Mouse (Mus musculus) testis, postnatal 14 days (tissue): Measurements from ENCODE around the gene St3gal6.
A peak's percentile ranks its signal among the peaks of the same experiment; 100 is the strongest.

Source experiments
- DNase-seq: peaks from one replicate; pipeline ENCODE4 v3.0.0; 2021; ENCODE audit warnings: low spot score

The St3gal6 gene

GRCm38 (mm10) chr16:58523972-58524850 is at the start of gene St3gal6:
St3gal6 (minus strand) TSS chr16:58524243.
- peak; percentile 21 for DNase-seq

GRCm38 (mm10) chr16:58570694-58571264 is 46.7 kb upstream of the St3gal6 start:
- no peak for DNase-seq

GRCm38 (mm10) chr16:58561196-58561595 is 37.2 kb upstream of the St3gal6 start:
- no peak for DNase-seq

DNA sequence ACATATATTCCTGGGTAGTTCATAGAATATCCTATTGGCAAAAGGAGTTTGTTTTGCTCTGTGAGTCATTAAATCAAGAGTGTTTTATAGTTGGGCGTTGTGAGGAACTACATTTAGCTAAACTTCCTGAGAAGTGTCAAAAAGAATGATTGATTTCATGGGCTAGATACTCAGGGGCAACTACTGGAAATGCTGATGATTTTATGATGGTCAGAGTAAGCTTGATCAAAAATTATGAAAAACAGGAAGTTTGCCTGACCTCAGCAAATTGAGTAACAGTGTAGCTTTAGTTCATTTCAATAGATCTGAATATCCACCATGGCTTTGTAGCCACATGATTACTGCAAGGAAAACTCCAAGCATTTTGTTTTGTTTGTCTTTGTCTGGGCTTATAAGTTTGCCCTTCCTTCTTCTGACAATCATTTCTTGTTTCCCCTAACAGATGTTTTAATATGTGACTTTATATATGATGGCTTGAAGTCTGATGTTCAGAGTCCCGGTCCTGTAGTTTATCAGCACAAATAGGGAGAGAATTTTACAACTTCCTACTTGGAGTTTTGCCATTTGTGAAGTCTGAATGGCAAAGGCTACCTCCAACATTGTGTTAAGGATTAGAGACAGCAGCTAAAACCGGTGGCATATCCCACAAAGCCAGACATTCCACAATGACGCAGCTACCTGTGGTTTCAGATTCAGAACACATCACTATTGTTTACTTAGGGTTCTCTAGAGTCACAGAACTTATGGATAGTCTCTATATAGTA is 32.2 kb upstream of the St3gal6 start:
- DNase-seq, result no peak

GRCm38 (mm10) chr16:58554673-58555072 is 30.6 kb upstream of the St3gal6 start:
- no peak for DNase-seq

- no peak for DNase-seq
Measured at GRCm38 (mm10) chr16:58548042-58548441, 24.0 kb upstream of the St3gal6 start.

DNA sequence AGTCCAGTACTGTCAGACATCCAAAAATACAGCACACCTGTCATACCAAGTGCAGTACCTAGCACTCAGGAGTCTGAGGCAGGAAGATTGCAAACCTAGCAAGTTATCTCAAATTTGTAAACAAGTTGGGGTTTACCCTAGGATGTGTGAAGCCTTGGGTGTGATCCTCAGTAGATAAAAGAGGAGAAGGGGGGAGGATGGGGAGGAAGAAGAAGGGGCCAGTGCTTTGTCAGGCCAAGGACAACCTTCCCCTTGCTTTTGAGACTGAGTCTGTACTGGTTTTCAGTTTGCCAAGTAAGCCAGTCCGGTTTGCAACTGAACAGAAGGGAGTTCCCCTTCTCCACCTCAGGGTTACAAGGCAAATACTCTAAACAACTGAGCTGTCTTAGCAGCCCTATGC is 22.1 kb upstream of the St3gal6 start:
- no peak for DNase-seq

DNA sequence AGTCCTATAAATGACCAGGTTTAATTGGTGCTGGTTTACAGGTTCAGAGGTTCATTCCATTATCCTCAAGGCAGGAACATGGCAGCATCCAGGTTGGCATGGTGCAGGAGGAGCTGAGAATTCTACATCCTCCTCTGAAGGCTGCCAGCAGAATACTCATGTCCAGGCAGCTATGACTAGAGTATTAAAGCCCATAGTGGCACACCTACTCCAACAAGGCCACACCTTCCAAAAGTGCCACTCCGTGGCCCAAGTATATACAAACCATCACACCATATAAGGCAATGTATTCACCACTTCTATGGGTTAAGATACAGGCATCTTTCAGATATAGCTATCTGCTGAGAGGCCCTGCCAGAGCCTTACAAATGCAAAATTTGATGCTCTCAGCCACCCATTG is 15.4 kb upstream of the St3gal6 start:
- no peak for DNase-seq

- DNase-seq, result no peak
Measured at GRCm38 (mm10) chr16:58539011-58539410, 15.0 kb upstream of the St3gal6 start.

DNA sequence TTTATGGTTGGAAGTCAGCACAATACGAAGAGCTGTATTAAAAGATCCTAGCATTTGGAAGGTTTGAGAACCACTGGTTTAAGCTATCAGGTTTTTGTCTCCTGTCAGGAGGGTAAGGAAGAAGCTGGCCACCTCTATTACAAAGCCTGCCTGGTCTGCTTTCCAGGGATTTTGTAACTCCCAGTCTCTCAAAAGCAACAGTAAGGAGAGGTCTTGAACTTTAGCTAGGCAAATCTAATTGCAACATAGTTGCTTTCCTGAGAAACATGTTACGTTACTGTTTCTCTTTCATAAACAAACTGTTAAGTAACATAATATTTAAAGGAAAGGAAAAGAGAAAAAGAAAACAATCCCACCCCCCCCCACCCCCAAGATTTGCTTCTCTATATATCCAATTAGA is 12.0 kb upstream of the St3gal6 start:
- DNase-seq, result no peak

- DNase-seq, result no peak
Measured at GRCm38 (mm10) chr16:58535236-58535635, 11.2 kb upstream of the St3gal6 start.

DNA sequence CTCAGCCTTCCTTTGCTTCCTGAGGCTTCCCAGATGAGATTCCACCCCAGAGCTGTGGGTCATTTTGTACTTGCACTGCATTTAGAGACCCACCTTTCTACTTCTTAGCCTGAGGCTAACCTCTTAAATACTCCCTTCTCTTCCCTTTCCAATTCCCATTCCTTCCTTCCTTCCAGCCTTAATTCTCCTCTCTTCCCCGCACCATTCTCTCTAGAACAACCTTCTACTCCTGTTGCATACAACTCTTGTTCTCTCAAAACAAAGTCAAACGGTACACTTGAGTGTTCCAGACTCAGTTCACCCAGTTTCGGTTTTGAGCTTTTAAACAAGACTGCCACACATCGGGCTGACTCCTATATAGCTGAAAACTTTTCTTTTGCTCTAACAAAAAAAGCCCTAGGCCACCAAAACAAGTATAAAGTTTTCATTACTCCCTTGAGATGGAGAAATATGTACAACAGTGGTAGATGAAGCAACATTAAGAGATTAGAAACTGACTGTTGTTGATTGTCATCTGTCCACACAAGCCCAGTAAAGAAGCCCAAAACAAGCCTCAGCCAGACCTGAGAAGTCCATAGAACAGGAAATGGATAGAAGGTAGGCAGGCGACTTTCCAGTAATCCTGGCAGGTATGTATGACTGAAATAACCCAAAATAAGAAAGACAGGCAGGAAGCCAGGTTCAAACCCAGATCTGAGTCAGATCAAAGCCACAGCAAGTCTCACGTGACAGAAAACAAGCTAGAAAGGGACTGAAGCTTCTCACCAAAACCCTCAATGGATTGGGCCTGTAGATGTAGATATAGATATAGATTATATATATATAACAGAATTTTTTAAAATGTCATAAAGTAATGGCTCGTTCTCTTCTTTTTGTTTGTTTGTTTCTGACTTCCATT is 10.5 kb upstream of the St3gal6 start:
- DNase-seq, result no peak

GRCm38 (mm10) chr16:58533742-58534141 is 9.7 kb upstream of the St3gal6 start:
- DNase-seq, result no peak

GRCm38 (mm10) chr16:58533254-58533653 is 9.2 kb upstream of the St3gal6 start:
- no peak for DNase-seq

DNA sequence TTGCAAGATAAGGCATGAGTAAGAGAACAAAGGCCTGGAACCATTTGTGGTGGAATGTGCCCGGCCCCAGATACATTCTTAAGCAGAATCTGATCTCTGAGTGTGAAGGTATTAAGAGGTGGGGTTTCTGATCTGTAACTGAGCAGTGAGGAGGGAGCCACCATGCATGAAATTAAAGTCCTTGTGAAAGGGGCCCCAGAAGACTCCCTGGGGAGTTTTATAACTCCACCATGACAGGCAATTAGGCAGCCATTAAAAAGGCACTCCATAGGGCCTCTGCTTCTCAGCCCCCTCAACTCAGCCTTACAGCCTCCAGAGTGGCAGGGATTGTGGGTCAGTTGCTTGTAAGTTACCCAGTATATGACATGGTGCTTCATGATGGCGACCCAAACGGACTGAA is 8.5 kb upstream of the St3gal6 start:
- DNase-seq, result no peak

GRCm38 (mm10) chr16:58527817-58528216 is 3.8 kb upstream of the St3gal6 start:
- DNase-seq, result no peak

DNA sequence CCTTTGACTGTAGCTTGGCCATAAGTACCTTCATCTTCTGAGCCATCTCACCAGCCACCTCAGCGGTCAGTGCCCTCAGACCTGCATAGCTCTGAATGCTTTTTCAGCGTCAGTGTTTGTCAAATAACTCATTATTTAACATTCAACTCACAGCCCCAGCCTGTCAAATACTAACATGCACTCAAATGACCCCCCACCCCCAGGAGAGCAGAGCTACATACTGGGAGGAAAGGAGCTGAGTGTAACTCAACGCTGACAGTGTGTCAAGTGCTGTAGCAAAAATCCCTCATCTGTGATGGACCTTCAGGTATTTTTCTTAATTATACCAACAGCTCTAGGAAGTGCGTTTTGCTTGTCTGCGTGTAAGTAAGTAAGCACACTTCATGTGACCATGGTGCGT is 2.7 kb upstream of the St3gal6 start:
- DNase-seq, result no peak

- no peak for DNase-seq
Measured at GRCm38 (mm10) chr16:58525832-58526231, 1.8 kb upstream of the St3gal6 start.

DNA sequence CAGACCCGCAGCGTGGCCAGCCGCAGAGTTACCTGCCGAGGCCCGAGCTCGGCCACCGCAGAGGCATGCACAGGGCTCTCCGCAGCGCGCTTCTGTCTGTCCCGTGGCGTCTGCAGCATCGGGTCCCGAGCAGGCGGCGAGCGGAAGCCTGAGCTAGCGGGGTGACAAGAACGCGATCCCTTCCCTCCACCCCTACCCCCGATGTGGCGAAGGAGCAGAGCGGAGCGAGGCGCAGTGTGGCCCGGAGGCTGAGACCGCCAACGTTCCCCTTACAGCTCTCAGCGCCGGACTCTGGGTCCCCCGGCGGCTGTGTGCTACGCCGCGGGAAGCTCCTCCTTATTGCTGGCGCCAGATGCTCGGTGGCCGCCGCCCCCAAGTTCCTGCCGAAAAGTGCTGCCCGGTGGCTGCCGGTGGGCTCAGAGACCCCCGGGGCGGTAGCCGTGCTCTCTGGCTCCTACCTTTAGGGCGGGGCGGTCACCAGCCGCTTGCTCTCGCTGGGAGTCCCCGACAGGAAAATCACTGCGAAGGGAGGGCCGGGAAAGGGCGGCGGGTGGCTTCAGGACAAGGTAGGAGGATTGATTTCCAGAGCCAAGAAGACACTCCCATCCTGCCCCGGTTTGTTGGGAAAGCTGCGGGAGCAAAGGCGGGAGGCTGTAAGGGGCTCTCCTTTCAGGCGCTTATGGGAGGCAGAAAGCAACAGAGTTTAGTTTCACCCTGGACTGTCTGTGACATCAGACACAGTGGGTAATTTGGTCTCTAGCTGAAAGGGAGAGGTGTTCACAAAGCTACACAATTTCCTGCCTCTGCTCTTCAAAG is 791 bp downstream of the St3gal6 start:
- DNase-seq, result peak; percentile 71

DNA sequence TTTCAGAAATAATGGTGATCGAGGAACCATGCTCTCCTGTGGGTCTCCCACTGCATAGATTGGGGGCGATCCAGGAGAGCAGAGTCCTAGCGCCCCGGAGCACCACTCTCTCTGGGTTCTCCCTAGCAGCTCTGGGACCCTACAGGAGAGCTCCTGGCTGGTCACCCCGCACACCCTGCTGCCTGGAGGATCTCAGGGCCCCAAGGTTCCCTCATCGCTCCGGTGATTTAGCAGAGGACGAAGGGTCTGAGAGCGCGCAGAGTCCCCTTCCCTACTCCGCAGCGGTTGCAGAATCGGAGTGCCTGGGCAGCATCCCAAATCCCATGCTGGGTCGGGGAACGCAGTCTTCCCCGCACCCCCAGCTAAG is 1.4 kb downstream of the St3gal6 start:
- DNase-seq, result no peak

GRCm38 (mm10) chr16:58521900-58522299 is 2.1 kb downstream of the St3gal6 start:
- DNase-seq, result no peak
